Mouse (Mus musculus) lung, adult 2 months (tissue): ENCODE data around the gene Entpd2.

Experiments
- CTCF ChIP-seq: fragments of 200-500 bp; IDR thresholded peaks from 2 replicates; pipeline ENCODE4 v1.5.1; 2011; ENCODE audit warnings: mild to moderate bottlenecking, low read length, control low read depth; ENCODE audit not compliant: insufficient read depth
- POLR2A ChIP-seq: fragments of 200-500 bp; IDR thresholded peaks from 2 replicates; pipeline ENCODE4 v1.6.1; 2011; ENCODE audit warnings: low read depth, mild to moderate bottlenecking, control low read depth, low read length, borderline replicate concordance; ENCODE audit errors: extremely low read depth

GRCm38 (mm10) chr2:25398065-25398464 is 2.4 kb downstream of the Entpd2 start:
- TF ChIP-seq CTCF, result no peak
- TF ChIP-seq POLR2A, result no peak
